Mouse (Mus musculus): ENCODE data around the gene Pdia5. TPM values are rescaled to one million over a fixed set of nuclear protein-coding genes. Genes with fewer than 3 reads are reported as not detected.

Gene Pdia5
- polyA plus RNA-seq, 1 experiment from 2014 or later: 35.2 TPM

DNA sequence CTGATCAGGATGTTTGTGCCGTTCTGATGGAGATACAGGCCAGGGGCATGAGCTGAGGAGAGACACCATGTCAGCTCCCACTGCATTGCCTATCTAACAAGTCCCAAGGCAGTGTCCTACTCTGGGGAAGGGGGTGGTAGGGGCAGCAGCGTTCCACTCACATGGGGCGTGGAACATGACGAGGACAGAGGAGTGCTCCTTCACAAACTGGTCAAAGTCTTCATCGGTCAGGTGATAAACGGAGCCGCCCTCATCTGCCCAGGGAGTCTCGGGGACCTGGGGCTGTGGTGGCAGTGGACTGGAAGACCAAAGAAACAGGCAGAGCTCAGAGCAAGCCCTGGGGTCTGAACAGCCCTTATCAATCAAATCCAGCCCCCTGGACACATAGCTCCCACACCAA, 68.0 kb downstream of the Pdia5 start:
- H3K9ac ChIP-seq (ENCODE audit: low read length): no peak overlapping the region
- H3K27ac ChIP-seq (replicated peaks): no peak overlapping the region
- H3K4me3 ChIP-seq (ENCODE audit: low read depth, low read length): no peak overlapping the region
- no peaks in the 10 kb centered on the region for H3K9me3 ChIP-seq (ENCODE audit: control insufficient read depth, low read length)
- no peaks in the 10 kb centered on the region for H3K36me3 ChIP-seq (ENCODE audit: control insufficient read depth, insufficient read depth, low read length)
- no peaks in the 10 kb centered on the region for H3K4me1 ChIP-seq (replicated peaks; ENCODE audit: control insufficient read depth, insufficient read depth)
- no peak for TF ChIP-seq EP300 (optimal IDR thresholded peaks at IDR 0.05)
- no peak for TF ChIP-seq CTCF (IDR thresholded peaks at IDR 0.05; ENCODE audit: low read depth)
- H3K4me2 ChIP-seq (replicated peaks; ENCODE audit: low read depth): no peak overlapping the region
- DNase-seq (ENCODE audit: low spot score) (no peak), ATAC-seq (ENCODE audit: low FRiP score, low TSS enrichment) (no peak)
- no peaks in the 10 kb centered on the region for H3K27me3 ChIP-seq (ENCODE audit: control insufficient read depth, insufficient read depth, low read length)
- 88% methylated on average over 8 of the region's 8 CpGs for WGBS

DNA sequence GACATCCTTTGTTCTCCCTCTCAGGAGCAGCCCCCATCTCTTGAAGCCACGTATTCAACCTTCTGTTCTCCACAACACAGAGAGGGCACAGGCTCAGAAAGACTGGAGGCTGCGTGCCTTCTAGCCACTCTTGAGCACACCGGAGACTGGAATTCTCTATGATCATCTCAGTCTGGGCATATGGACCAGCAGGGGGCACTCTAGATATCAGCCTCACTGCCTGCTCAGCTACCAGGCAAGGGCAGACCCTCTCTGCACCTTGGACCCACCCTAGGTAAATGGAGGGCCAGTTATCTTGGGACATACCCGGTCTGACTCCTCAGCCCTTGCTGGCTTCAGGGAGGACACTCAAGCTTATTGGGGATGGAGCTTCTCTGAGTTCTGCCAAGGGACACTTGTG, 68.5 kb downstream of the Pdia5 start:
- H3K36me3 ChIP-seq (ENCODE audit: control insufficient read depth, insufficient read depth, low read length): no peaks in the 10 kb centered on the region
- no peaks in the 10 kb centered on the region for H3K9me3 ChIP-seq (ENCODE audit: control insufficient read depth, low read length)
- no peak overlapping the region for H3K4me2 ChIP-seq (replicated peaks; ENCODE audit: low read depth)
- no peaks in the 10 kb centered on the region for H3K4me1 ChIP-seq (replicated peaks; ENCODE audit: control insufficient read depth, insufficient read depth)
- no peak overlapping the region for H3K27ac ChIP-seq (replicated peaks)
- peak; percentile 17 for DNase-seq (ENCODE audit: low spot score)
- no peak overlapping the region for H3K9ac ChIP-seq (ENCODE audit: low read length)
- H3K27me3 ChIP-seq (ENCODE audit: control insufficient read depth, insufficient read depth, low read length): no peaks in the 10 kb centered on the region
- no peak for ATAC-seq (ENCODE audit: low FRiP score, low TSS enrichment)
- peak; percentile 64 for TF ChIP-seq CTCF (IDR thresholded peaks at IDR 0.05; ENCODE audit: low read depth)
- no peak for TF ChIP-seq EP300 (optimal IDR thresholded peaks at IDR 0.05)
- H3K4me3 ChIP-seq (ENCODE audit: low read depth, low read length): no peak overlapping the region
- whole genome bisulfite sequencing: 73% methylated on average over 4 of the region's 4 CpGs

DNA sequence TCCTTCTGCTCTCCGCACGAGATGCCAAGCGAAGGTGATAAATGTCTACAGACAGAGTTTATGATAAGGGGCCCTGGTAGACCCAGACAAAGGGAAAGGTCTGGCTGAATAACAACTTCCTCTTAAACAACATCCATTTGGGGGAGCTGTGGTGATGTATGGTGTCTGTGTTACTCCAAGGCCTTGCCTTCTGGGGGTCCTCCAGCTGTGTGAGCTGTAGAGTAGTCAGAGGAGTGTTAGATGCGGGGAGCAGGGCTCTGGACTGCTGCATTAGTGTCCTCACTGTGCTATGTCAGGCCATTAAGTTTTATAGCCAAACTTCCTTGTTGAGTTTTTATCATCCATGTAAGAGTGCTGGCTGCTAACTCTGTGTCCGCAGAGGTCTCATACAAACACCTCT, 76.1 kb downstream of the Pdia5 start:
- TF ChIP-seq EP300 (optimal IDR thresholded peaks at IDR 0.05) (no peak), CTCF (IDR thresholded peaks at IDR 0.05; ENCODE audit: low read depth) (no peak)
- no peak for ATAC-seq (ENCODE audit: low FRiP score, low TSS enrichment)
- no peak overlapping the region for H3K4me3 ChIP-seq (ENCODE audit: low read depth, low read length)
- H3K9me3 ChIP-seq (ENCODE audit: control insufficient read depth, low read length): no peaks in the 10 kb centered on the region
- H3K4me2 ChIP-seq (replicated peaks; ENCODE audit: low read depth): no peak overlapping the region
- DNase-seq (ENCODE audit: low spot score): no peak
- no peaks in the 10 kb centered on the region for H3K4me1 ChIP-seq (replicated peaks; ENCODE audit: control insufficient read depth, insufficient read depth)
- no peak overlapping the region for H3K27ac ChIP-seq (replicated peaks)
- H3K9ac ChIP-seq (ENCODE audit: low read length): no peak overlapping the region
- 66% methylated on average over 5 of the region's 5 CpGs for WGBS
- H3K36me3 ChIP-seq (ENCODE audit: control insufficient read depth, insufficient read depth, low read length): no peaks in the 10 kb centered on the region
- no peaks in the 10 kb centered on the region for H3K27me3 ChIP-seq (ENCODE audit: control insufficient read depth, insufficient read depth, low read length)

DNA sequence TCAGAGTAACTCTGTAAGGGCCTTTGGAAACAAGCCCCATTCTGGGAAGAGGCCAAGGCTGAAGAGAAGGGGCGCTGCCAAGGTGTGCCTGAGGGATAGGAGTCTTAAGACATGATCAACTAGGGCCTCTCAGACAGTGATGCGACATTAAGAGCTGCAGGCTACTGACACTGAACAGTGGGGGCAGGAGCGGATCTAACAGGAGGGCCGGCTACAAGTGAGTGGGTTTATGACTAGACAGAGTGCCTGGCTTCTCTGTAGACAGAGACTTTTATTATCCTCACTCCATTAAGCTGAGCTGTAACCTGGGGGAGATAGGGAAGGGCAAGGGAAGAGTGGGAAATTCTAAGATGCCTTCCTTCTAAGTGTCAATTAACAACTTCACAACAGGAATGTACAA, 84.0 kb downstream of the Pdia5 start:
- no peak for ATAC-seq (ENCODE audit: low FRiP score, low TSS enrichment)
- no peaks in the 10 kb centered on the region for H3K4me1 ChIP-seq (replicated peaks; ENCODE audit: control insufficient read depth, insufficient read depth)
- no peak for DNase-seq (ENCODE audit: low spot score)
- no peak overlapping the region for H3K4me2 ChIP-seq (replicated peaks; ENCODE audit: low read depth)
- 76% methylated on average over 4 of the region's 4 CpGs for WGBS
- TF ChIP-seq CTCF (IDR thresholded peaks at IDR 0.05; ENCODE audit: low read depth) (no peak), EP300 (optimal IDR thresholded peaks at IDR 0.05) (no peak)
- H3K9ac ChIP-seq (ENCODE audit: low read length): no peak overlapping the region
- no peaks in the 10 kb centered on the region for H3K27me3 ChIP-seq (ENCODE audit: control insufficient read depth, insufficient read depth, low read length)
- no peak overlapping the region for H3K27ac ChIP-seq (replicated peaks)
- no peaks in the 10 kb centered on the region for H3K9me3 ChIP-seq (ENCODE audit: control insufficient read depth, low read length)
- no peak overlapping the region for H3K4me3 ChIP-seq (ENCODE audit: low read depth, low read length)
- no peaks in the 10 kb centered on the region for H3K36me3 ChIP-seq (ENCODE audit: control insufficient read depth, insufficient read depth, low read length)

DNA sequence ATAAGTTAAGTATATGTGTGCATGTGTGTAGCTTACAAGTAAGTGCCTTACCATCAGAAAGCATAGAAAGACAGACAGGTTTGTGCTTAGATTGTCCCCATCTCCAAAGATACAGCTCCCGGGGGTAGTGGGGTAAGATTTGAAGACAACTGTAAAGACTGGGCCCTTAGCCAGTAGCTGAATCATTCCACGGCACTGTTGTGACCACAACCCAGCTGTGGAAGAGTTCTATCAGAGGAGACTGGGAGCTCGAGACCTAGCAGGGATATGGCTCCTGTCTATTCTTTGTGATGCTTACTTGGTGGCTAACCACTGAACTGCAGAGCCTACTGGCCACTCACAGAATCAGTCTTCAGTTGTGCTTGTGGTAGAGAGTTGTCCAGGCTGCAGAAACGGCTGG, 84.5 kb downstream of the Pdia5 start:
- Histone ChIP-seq H3K4me2 (replicated peaks; ENCODE audit: low read depth) (no peak overlapping the region), H3K27me3 (ENCODE audit: control insufficient read depth, insufficient read depth, low read length) (no peaks in the 10 kb centered on the region), H3K4me3 (ENCODE audit: low read depth, low read length) (no peak overlapping the region), H3K27ac (replicated peaks) (no peak overlapping the region), H3K4me1 (replicated peaks; ENCODE audit: control insufficient read depth, insufficient read depth) (no peaks in the 10 kb centered on the region), H3K36me3 (ENCODE audit: control insufficient read depth, insufficient read depth, low read length) (no peaks in the 10 kb centered on the region), H3K9me3 (ENCODE audit: control insufficient read depth, low read length) (no peaks in the 10 kb centered on the region), H3K9ac (ENCODE audit: low read length) (no peak overlapping the region)
- ATAC-seq (ENCODE audit: low FRiP score, low TSS enrichment) (no peak), DNase-seq (ENCODE audit: low spot score) (no peak)
- no peak for TF ChIP-seq CTCF (IDR thresholded peaks at IDR 0.05; ENCODE audit: low read depth)
- no peak for TF ChIP-seq EP300 (optimal IDR thresholded peaks at IDR 0.05)
- WGBS: 73% methylated on average over 4 of the region's 4 CpGs

DNA sequence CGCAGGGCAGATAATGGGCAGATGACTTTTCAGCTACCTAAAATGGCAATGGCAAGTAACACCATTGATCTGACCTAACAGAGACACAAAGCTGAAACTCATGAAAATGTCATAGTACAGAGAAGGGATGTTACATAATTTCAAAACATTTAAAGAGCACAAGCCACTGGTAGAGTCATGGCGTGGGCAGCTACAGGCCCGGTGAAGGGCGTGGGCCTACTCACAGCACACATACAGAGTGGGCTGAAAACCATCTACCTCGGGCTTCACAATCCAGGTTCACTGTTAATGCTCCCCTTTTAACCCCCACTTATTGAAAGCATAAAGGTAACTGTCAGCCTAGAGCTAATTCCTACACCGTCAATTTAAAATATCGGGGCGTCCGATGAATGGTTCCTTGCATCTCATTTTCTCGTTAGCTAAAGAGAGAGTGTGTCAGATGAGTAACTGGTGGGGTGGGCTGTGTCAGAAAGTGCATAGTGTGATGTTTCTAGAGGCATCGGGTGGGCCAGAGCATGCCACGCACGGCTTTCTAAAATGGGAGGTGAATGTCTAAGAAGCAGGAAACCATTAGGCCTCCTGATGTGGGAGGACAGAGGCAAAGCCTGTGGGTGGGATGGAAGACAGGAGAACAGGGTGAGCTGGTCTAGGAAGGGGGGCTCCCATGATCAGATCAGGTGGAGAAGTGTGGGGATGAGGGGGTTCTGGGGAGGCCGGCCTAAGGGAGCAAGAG, 85.2 kb downstream of the Pdia5 start:
- DNase-seq (ENCODE audit: low spot score): no peak

More for the DNA sequence above, 85.2 kb downstream of the Pdia5 start:
- Histone ChIP-seq H3K36me3 (ENCODE audit: control insufficient read depth, insufficient read depth, low read length) (no peaks in the 10 kb centered on the region), H3K9me3 (ENCODE audit: control insufficient read depth, low read length) (no peaks in the 10 kb centered on the region), H3K4me3 (ENCODE audit: low read depth, low read length) (no peak overlapping the region), H3K4me1 (replicated peaks; ENCODE audit: control insufficient read depth, insufficient read depth) (no peaks in the 10 kb centered on the region), H3K4me2 (replicated peaks; ENCODE audit: low read depth) (no peak overlapping the region), H3K27me3 (ENCODE audit: control insufficient read depth, insufficient read depth, low read length) (no peaks in the 10 kb centered on the region), H3K27ac (replicated peaks) (no peak overlapping the region), H3K9ac (ENCODE audit: low read length) (no peak overlapping the region)
- no peak for ATAC-seq (ENCODE audit: low FRiP score, low TSS enrichment)
- 95% methylated on average over 14 of the region's 14 CpGs for WGBS
- TF ChIP-seq CTCF (IDR thresholded peaks at IDR 0.05; ENCODE audit: low read depth) (no peak), EP300 (optimal IDR thresholded peaks at IDR 0.05) (no peak)
